Mouse (Mus musculus) adrenal gland, adult 2 months (tissue): ENCODE data around the gene D13Ertd608e. TPM values are rescaled to one million over a fixed set of nuclear protein-coding genes. Genes with fewer than 3 reads are reported as not detected.

Source experiments
- polyA plus RNA-seq: library from polyadenylated mRNA; depleted of rRNA; stranded (reverse); fragments of >200 nt; gene quantifications from 2 replicates; pipeline ENCODE4 v1.2.3, GENCODE M21; 2012; rRNA removed
- total RNA-seq, 2 experiments: library from RNA; stranded (reverse); gene quantifications; 2 replicates each; pipeline ENCODE4 v1.2.3; 2021

Gene D13Ertd608e
- total and polyA plus RNA-seq, 3 experiments: not detected

Other genes starting within 250 kb of the D13Ertd608e start
- 1 to 10 TPM in 1 of 2 experiments, under 1 TPM in 1; 0.62 to 1.0 TPM for gene Ccl28, start 212.2 kb upstream of the D13Ertd608e start, total RNA-seq
- gene Ccl28, start 212.2 kb upstream of the D13Ertd608e start, polyA plus RNA-seq: not detected in 2 replicates
- 100 to 1,000 TPM; 155 to 624 TPM for gene Hmgcs1, start 145.6 kb upstream of the D13Ertd608e start, total RNA-seq
- gene Hmgcs1, start 145.6 kb upstream of the D13Ertd608e start, polyA plus RNA-seq: 24.6 and 46.2 TPM in 2 replicates
- gene Nim1k, start 80.1 kb upstream of the D13Ertd608e start, total RNA-seq: 1 to 10 TPM; 1.8 to 2.4 TPM
- 2.1 and 2.7 TPM in 2 replicates for gene Nim1k, start 80.1 kb upstream of the D13Ertd608e start, polyA plus RNA-seq
- 10 to 100 TPM; 30.3 to 39.3 TPM for gene Zfp131, start 45.1 kb upstream of the D13Ertd608e start, total RNA-seq
- 24.7 and 27.3 TPM in 2 replicates for gene Zfp131, start 45.1 kb upstream of the D13Ertd608e start, polyA plus RNA-seq
- not detected for gene AF067063, start 5.8 kb upstream of the D13Ertd608e start, total RNA-seq
- gene AF067063, start 5.8 kb upstream of the D13Ertd608e start, polyA plus RNA-seq: not detected in 2 replicates
- not detected for gene Tcstv1, start 58.8 kb downstream of the D13Ertd608e start, total RNA-seq
- not detected in 2 replicates for gene Tcstv1, start 58.8 kb downstream of the D13Ertd608e start, polyA plus RNA-seq
- not detected for gene Gm21761, start 93.3 kb downstream of the D13Ertd608e start, total RNA-seq
- not detected in 2 replicates for gene Gm21761, start 93.3 kb downstream of the D13Ertd608e start, polyA plus RNA-seq
- gene B020031M17Rik, start 114.8 kb downstream of the D13Ertd608e start, total RNA-seq: not detected
- gene B020031M17Rik, start 114.8 kb downstream of the D13Ertd608e start, polyA plus RNA-seq: not detected in 2 replicates
- gene Gm36079, start 191.0 kb downstream of the D13Ertd608e start, total RNA-seq: not detected
- 0.63 TPM in 1 of 2 replicates, not detected in the other for gene Gm36079, start 191.0 kb downstream of the D13Ertd608e start, polyA plus RNA-seq
- gene Gm21188, start 216.2 kb downstream of the D13Ertd608e start, total RNA-seq: not detected
- gene Gm21188, start 216.2 kb downstream of the D13Ertd608e start, polyA plus RNA-seq: 0.16 TPM in 1 of 2 replicates, not detected in the other